Mouse (Mus musculus): Measurements from ENCODE around the gene Trappc13.
A peak's percentile ranks its signal among the peaks of the same experiment; 100 is the strongest.
"Not testable (repeated sequence)": the region's sequence is repeated elsewhere in the genome, so short reads cannot be mapped to it uniquely, and the experiment has no call there.

Gene Trappc13

DNA sequence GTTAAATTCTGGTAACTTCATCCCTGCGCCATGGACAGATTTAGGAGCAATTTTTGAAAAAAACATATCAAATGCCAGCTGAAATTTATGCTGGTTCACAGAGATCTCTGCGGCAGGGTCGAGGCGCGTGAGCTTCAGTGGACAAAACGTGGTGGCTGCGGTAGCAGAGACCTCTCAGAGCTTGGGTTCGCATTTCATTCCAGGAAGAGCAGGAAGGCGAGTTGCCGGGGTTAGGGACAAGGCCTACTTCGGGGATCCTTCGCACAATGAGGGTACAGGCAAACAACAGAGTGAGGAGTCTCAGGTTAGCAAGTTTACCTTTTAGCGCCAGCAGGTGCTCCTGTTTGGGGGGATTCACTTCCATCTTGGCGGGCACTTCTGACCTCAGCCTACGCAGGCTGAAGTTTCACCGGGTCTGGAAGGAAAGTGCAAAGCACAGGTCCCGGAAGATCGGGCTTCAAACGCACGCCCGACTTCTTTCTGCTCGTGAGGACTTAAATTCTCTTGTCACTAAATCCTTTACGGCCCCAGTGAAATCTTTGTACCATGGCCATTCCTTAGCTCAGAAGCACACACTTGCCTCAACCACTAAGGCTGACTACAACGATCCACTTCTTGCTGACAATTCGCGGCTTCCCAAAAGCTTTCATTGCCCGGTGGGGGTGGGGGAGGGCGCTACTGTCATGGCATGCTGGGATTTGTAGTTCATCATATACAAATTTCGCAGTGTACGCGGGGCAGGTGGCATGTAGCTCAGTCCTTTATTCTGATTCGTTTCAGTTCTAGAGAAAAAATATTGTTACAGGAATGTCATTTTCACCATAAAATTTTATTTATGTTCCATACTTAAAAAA is at the start of gene Trappc13:
Gene Trappc13 (minus strand): TSS at position 674 of the 854 bp plus-strand sequence.
- no peak for DNase-seq (ENCODE audit: low read depth, low spot score)

GRCm38 (mm10) chr13:104227478-104227877 is 49.2 kb upstream of the Trappc13 start:
- no peak for DNase-seq (ENCODE audit: low read depth, low spot score)

GRCm38 (mm10) chr13:104204313-104204712 is 26.0 kb upstream of the Trappc13 start:
- no peak for DNase-seq (ENCODE audit: low read depth, low spot score)

DNA sequence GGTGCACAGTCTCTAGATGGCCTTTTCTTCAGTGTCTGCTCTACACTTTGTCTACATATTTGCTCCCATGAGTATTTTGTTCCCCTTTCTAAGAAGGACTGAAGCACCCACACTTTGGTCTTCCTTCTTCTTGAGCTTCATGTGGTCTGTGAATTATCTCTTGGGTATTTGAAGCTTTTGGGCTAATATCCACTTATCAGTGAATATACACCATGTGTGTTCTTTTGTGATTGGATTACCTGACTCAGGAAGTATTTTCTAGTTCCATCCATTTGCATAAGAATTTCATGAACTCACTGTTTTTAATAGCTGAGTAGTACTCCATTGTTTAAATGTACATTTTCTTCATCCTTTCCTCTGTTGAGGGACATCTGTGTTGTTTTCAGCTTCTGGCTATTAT is 17.6 kb upstream of the Trappc13 start:
- DNase-seq (ENCODE audit: low read depth, low spot score): not testable (repeated sequence)

- DNase-seq (ENCODE audit: low read depth, low spot score): no peak
Observed at GRCm38 (mm10) chr13:104187357-104187756, 9.1 kb upstream of the Trappc13 start.

GRCm38 (mm10) chr13:104179176-104179888 is 1.1 kb upstream of the Trappc13 start:
- DNase-seq (ENCODE audit: low read depth, low spot score): peak; percentile 10

GRCm38 (mm10) chr13:104178650-104179121 is 417 bp upstream of the Trappc13 start, which contains the start of gene Trim23:
TSS of gene Trim23 (plus strand) at chr13:104178797.
- DNase-seq (ENCODE audit: low read depth, low spot score): peak; percentile 98

GRCm38 (mm10) chr13:104176874-104177273 is 1.4 kb downstream of the Trappc13 start:
- no peak for DNase-seq (ENCODE audit: low read depth, low spot score)

DNA sequence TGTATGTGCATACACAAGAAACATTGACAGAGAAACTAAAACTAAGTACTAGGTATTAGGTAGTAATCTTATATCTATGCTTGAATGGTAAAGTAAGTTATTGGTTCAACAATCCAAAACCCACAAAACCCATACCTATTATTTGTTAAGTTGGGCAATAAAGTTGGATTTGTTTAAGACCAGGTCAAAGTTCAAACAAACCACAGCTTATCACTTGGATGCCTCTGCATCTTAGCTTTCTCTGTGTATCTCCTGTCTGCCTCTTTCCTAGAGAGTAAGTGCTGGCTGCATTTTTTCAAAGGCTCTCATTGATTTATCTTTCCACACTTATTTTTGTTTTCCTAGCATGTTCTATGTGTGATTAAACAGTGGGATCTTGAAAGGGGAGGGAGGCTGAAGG is 5.8 kb downstream of the Trappc13 start:
- no peak for DNase-seq (ENCODE audit: low read depth, low spot score)

DNA sequence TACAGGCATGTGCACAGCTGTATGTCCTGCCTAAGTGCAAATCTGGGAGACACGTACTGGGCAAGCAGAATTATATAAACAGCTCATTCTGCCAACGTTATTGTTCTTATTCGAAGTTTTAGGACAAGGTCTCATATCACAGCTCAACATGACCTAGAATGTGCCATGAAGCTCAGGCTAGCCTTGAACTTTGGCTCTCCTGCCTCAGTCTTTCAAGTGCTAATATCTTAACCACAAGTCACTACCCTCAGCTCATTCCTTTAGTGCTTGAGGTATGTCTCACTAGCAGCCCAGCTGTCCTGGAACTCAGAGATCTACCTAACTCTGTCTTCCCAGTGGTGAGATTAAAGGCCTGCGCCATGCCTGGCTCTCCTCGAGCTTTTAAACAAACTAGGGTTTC is 6.6 kb downstream of the Trappc13 start:
- DNase-seq (ENCODE audit: low read depth, low spot score): no peak

GRCm38 (mm10) chr13:104155686-104156085 is 22.6 kb downstream of the Trappc13 start:
- DNase-seq (ENCODE audit: low read depth, low spot score): no peak

DNA sequence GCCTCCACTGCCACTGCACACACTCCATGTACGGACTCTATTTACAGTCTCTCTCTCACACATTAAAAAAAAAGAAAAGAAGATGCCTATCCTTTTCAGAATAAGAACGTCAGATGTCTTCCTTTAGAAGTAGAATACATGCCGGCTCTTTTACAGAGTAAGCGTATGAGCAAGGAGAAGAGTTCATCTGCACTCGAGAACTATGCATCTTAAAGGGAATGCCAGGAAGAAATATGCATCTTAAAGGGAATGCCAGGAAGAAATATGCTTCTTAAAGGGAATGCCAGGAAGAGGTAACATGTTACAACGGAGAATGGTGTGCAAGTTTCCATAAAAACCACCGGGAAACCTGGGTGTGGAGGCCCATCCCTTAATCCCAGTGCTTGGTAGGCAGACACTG is 23.2 kb downstream of the Trappc13 start:
- DNase-seq (ENCODE audit: low read depth, low spot score): no peak

GRCm38 (mm10) chr13:104154180-104154579 is 24.1 kb downstream of the Trappc13 start:
- no peak for DNase-seq (ENCODE audit: low read depth, low spot score)

- no peak for DNase-seq (ENCODE audit: low read depth, low spot score)
Observed at GRCm38 (mm10) chr13:104145646-104146045, 32.6 kb downstream of the Trappc13 start.

- DNase-seq (ENCODE audit: low read depth, low spot score): no peak
Observed at GRCm38 (mm10) chr13:104144871-104145270, 33.4 kb downstream of the Trappc13 start.

DNA sequence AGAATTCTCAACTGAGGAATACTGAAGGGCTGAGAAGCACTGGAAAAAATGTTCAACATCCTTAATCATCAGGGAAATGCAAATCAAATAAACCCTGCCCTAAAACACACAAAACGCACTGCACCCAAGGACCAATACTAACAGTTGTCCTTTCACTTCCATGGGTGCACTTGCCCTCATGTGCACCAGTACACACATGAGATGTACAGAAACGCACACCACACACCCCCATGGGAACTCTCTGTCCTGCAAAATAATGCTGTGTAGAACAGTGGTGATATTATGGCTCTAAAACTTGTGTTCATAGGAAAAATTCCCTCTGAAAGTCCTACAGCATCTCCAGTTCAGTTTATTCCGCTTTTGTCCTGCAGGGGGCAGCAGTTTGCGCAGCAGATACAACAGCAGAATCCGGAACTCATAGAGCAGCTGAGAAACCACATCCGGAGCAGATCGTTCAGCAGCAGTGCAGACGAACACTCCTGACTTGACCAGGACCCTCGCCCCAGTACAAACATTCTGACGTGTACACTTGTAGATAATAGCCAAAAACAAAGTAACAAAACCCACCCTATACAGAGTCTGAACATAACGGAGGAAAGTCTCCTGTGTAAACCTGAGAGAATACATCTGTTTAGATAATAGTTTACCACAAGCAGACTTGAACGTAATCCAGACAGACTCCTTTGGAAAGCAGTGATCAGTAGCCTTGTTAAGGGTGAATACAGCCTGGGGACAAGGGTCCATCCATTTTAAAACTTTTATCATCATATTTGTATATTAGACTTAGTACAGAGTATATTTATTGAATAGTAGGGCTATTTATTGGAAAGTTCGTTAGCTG is 38.7 kb downstream of the Trappc13 start:
- DNase-seq (ENCODE audit: low read depth, low spot score): peak; percentile 63

DNA sequence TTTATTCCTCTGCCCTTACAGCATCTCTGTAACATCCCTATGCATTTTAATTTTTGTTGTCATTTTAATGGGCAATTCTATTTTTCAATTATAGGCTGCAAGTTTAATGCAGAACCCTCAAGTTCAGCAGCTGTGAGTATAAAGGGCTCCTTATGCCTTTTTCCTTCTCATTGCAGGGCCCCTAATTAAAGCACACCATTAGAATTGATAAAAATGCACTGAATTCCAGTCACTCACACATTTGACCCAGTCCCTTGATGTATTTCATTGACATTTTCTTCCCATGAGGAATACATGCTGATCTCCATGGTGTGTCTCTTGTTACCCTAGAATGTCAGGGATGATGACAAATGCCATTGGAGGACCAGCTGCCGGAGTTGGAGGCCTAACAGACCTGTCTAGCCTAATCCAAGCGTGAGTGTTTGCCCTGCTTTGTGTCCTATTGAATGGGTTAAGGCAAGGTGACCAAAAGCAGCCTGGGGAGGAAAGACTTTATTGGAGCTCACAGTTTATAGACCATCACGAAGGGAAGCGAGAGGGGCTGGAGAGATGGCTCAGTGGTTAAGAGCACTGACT is 43.7 kb downstream of the Trappc13 start:
- DNase-seq (ENCODE audit: low read depth, low spot score): no peak

GRCm38 (mm10) chr13:104132561-104132960 is 45.7 kb downstream of the Trappc13 start:
- DNase-seq (ENCODE audit: low read depth, low spot score): no peak

- DNase-seq (ENCODE audit: low read depth, low spot score): no peak
Observed at GRCm38 (mm10) chr13:104123662-104124381, 54.4 kb downstream of the Trappc13 start.

DNA sequence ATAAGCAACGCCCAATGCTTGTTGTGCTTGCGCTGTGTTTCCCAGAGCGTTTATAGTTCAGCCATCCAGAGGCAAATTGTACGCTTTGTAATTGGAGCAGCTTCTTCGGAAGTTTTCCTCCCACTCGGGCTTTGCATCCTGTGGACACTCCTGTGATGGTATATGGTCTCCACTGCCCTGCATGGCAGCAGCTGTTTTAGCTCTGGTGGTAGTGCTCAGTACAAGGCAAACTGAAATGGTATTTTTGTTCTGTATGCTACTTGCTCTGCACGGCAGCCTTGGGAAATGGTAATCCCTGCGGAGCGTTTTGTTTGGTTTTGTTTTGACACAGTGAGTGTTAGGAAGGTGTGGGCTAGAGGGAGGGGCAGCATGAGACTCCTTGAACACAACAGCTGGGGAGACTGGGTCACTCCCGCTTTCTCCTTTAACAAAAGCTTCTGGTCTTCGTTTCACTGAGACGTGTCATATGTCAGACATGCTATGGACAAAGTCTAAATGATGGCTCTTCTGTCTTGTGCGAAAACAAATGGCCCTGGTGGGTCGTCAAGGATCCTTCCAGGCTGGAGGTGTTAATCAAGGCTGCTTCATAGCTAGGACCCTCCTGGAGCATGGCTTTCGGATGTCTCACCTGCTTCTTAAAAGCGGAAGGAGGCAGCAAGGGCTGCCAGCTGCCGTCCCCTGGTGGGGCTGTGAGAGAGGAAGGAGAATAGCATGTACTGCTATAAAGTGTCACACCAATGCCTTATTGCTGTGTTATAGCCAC is 56.0 kb downstream of the Trappc13 start:
- DNase-seq (ENCODE audit: low read depth, low spot score): no peak

Data from telencephalon, adult 2 months (tissue).